Mouse (Mus musculus) lung, embryonic 14.5 days (tissue): ENCODE results near the gene Pes1. TPM values are rescaled to one million over a fixed set of nuclear protein-coding genes. Genes with fewer than 3 reads are reported as not detected.

ENCODE experiments used
- ATAC-seq: fragments of 200-750 bp; cut with Nextera tagmentation; 2 replicates; pipeline ENCODE4 v1.8.0; 2017; ENCODE audit warnings: mild to moderate bottlenecking, moderate TSS enrichment, moderate library complexity; ENCODE audit not compliant: insufficient read depth
- DNase-seq: peaks from one replicate; pipeline ENCODE4 v3.0.0-alpha.2; 2015
- H3K27ac ChIP-seq: fragments of 300-500 bp; sonication (generic); 2 replicates; pipeline ENCODE4 v1.5.1; 2014; ENCODE audit warnings: low read depth, mild to moderate bottlenecking, moderate library complexity
- H3K27me3 ChIP-seq: fragments of 300-500 bp; sonication (generic); 2 replicates; pipeline ENCODE4 v1.6.1; 2014; ENCODE audit warnings: low read length, control low read depth; ENCODE audit not compliant: insufficient read depth
- H3K36me3 ChIP-seq: fragments of 300-500 bp; sonication (generic); 2 replicates; pipeline ENCODE4 v1.6.1; 2014; ENCODE audit warnings: control low read depth; ENCODE audit not compliant: insufficient read depth
- H3K4me1 ChIP-seq: fragments of 300-500 bp; sonication (generic); 2 replicates; pipeline ENCODE4 v1.6.1; 2014; ENCODE audit warnings: antibody characterized with exemption, control low read depth; ENCODE audit not compliant: insufficient read depth
- H3K4me2 ChIP-seq: fragments of 300-500 bp; sonication (generic); 2 replicates; pipeline ENCODE4 v1.6.1; 2014; ENCODE audit warnings: mild to moderate bottlenecking
- H3K4me3 ChIP-seq: fragments of 300-500 bp; sonication (generic); 2 replicates; pipeline ENCODE4 v1.5.1; 2014; ENCODE audit warnings: low read depth, low read length
- H3K9ac ChIP-seq: fragments of 300-500 bp; sonication (generic); 2 replicates; pipeline ENCODE4 v1.6.1; 2014
- H3K9me3 ChIP-seq: fragments of 300-500 bp; sonication (generic); 2 replicates; pipeline ENCODE4 v1.6.1; 2016; ENCODE audit warnings: low read depth, low read length, control low read depth
- CTCF ChIP-seq: IDR thresholded peaks from 2 replicates; pipeline ENCODE4 v1.5.1; 2016; ENCODE audit warnings: antibody characterized with exemption, low read depth
- WGBS: fragments of 180-500 bp; shearing (Covaris S2); extraction: QIAGEN DNeasy Blood & Tissue Kit; methylation state at CpG from one replicate; pipeline ENCODE4 v1.1.7; 2014; 5-methylcytosine and 5-hydroxymethylcytosine counted together
- polyA plus RNA-seq: library from polyadenylated mRNA; unstranded; fragments of >200 nt; fragmentation: Nextera tagmentation; extraction: Ambion mirVana; gene quantifications from 2 replicates; pipeline ENCODE4 v1.2.1, GENCODE M21; 2014

Pes1 gene
- polyA plus RNA-seq, 1 experiment from 2014 or later = 77.2 TPM

DNA sequence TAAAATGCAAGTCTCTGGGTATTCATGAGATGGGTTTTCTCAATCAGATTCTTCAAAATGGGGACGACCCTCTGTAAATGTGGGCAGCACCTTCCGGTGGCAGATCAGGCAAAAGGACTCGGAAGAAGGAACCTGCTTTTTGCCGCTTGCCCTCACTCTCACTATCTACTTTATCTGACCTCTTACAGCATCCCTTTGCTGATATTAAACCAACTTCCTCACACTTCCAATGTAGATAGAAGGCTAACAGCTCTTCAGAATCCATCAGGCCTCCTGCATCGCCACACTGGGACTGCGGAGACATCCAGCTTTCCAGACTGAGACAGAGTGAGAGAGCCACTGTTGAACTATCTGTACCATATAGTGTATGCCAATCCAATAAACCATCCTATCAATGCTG, 41.0 kb upstream of the Pes1 start:
- no peak for ATAC-seq
- no peak overlapping the region for H3K27ac ChIP-seq
- no peak overlapping the region for H3K9ac ChIP-seq
- no peaks in the 10 kb centered on the region for H3K4me1 ChIP-seq
- peaks cover 8% of the 10 kb centered on the region; the same call in 1 of the 2 replicates for H3K36me3 ChIP-seq
- no peaks in the 10 kb centered on the region for H3K9me3 ChIP-seq
- no peak overlapping the region for H3K4me2 ChIP-seq
- no peaks in the 10 kb centered on the region for H3K27me3 ChIP-seq
- 89% methylated on average over 6 of the region's 6 CpGs for WGBS
- no peak overlapping the region for H3K4me3 ChIP-seq
- no peak for TF ChIP-seq CTCF
- no peak for DNase-seq

DNA sequence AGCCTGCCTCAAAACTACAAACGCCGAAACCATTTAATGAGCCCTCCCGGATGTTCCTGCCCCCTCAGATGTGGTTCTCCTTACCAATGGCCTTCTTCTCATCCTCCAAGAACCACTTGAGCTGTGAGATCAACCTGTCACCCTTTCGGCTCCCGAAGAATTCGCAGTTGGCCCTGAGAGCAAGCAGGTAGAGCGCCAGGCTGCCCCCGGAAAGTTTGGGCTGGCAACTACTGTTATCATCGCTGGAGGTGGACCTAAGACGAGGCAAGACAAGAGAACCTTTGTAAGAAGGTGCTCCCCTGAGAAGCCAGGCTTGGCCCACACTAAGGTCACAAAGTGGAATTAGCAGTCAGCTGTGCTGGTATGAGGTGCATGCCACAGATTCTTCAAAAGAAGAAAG, 37.9 kb upstream of the Pes1 start:
- H3K27ac ChIP-seq = no peak overlapping the region
- no peak for DNase-seq
- H3K4me2 ChIP-seq = no peak overlapping the region
- no peaks in the 10 kb centered on the region for H3K9me3 ChIP-seq
- peaks cover 8% of the 10 kb centered on the region; the same call in 1 of the 2 replicates for H3K36me3 ChIP-seq
- 86% methylated on average over 10 of the region's 10 CpGs for WGBS
- ATAC-seq = no peak
- H3K4me3 ChIP-seq = no peak overlapping the region
- no peak for TF ChIP-seq CTCF
- H3K4me1 ChIP-seq = no peaks in the 10 kb centered on the region
- no peak overlapping the region for H3K9ac ChIP-seq
- H3K27me3 ChIP-seq = no peaks in the 10 kb centered on the region

GRCm38 (mm10) chr11:3930019-3930418, 33.8 kb upstream of the Pes1 start:
- Histone ChIP-seq H3K9ac (no peak overlapping the region), H3K4me1 (no peaks in the 10 kb centered on the region), H3K4me3 (no peak overlapping the region), H3K36me3 (no peaks in the 10 kb centered on the region; the same call in 1 of the 2 replicates), H3K9me3 (no peaks in the 10 kb centered on the region), H3K27me3 (no peaks in the 10 kb centered on the region), H3K27ac (no peak overlapping the region), H3K4me2 (no peak overlapping the region)
- DNase-seq = no peak
- 58% methylated on average over 4 of the region's 4 CpGs for WGBS
- ATAC-seq = no peak
- TF ChIP-seq CTCF = no peak

- H3K27me3 ChIP-seq = no peaks in the 10 kb centered on the region
- no peak for ATAC-seq
- no peaks in the 10 kb centered on the region for H3K4me1 ChIP-seq
- no peak overlapping the region for H3K27ac ChIP-seq
- no peak overlapping the region; the same call in 1 of the 2 replicates for H3K9ac ChIP-seq
- H3K36me3 ChIP-seq = no peaks in the 10 kb centered on the region; the same call in 1 of the 2 replicates
- DNase-seq = no peak
- no peak for TF ChIP-seq CTCF
- H3K9me3 ChIP-seq = no peaks in the 10 kb centered on the region
- peak overlapping the region; percentile 47 for H3K4me3 ChIP-seq
- WGBS = 28% methylated on average over 6 of the region's 6 CpGs
- peak overlapping the region; percentile 72 for H3K4me2 ChIP-seq
Observed at GRCm38 (mm10) chr11:3930931-3931330, 32.8 kb upstream of the Pes1 start.

DNA sequence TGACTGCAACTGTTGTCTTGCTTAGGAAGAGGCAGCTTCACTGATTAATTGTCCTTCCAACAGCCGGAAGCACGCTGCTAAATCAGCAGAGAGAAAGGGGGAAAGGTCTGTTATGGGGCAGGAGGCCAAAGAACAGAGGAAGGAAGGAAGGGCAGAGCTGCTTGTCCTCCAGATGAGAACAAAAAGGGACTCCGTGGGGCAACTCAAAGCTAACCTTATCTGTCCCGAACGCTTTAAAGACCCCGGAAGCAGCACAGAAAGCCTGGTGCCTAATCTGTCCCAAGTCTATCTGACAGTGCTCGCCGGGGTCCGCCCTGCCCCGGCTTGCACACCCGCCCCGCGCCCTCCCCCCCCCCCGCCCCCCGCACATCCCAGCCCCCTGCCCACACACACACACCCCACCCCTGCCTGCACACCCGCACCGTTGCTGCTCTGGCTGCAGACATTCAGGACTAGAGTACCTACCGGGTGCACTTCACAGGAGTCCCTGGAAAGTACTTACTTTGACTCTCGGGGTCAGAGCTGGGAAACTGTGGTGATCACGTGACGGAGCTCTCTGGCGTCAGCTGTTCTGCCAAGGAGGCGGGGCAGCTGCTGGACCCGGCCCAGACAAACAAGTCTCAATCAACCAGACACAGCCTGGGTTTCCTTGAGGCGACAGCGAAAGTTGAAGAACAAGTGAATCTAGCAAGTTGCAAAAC, 32.1 kb upstream of the Pes1 start, which contains the start of gene Tcn2:
Gene Tcn2, minus strand, starts transcription at position 649 of the 701 bp plus-strand sequence.
- Histone ChIP-seq H3K36me3 (no peaks in the 10 kb centered on the region; the same call in 1 of the 2 replicates), H3K4me3 (peak within 1 kb of the TSS; percentile 47), H3K4me2 (peak within 1 kb of the TSS; percentile 72), H3K9me3 (no peaks in the 10 kb centered on the region), H3K9ac (peak within 1 kb of the TSS; percentile 53), H3K4me1 (no peaks in the 10 kb centered on the region), H3K27me3 (no peaks in the 10 kb centered on the region), H3K27ac (no peak within 1 kb of the TSS; the same call in 1 of the 2 replicates)
- TF ChIP-seq CTCF = no peak
- peak; percentile 91 for DNase-seq
- under 1% methylated on average over 26 of the region's 26 CpGs for whole genome bisulfite sequencing
- peak; percentile 86 for ATAC-seq

DNA sequence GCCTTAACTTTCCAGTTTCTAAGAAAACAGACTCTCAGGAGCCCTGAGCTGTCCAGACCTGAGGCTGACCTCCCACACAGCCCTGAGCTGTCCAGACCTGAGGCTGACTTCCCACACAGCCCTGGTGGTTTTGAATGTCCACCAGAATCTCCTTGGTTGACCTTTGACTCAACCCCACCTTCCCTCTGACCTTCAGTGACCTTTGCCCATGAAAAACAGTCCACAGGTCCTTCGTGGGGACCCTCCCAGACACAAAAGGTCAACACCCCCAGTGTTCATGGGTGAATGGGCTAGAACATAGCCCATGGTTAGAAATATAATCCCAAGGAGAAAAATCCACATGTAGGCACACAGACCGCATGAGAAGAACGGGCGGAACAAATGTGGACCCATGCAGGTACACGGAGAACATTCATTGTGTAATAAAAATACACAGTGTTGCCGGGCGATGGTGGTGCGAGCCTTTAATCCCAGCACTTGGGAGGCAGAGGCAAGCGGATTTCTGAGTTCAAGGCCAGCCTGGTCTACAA, 30.0 kb upstream of the Pes1 start:
- Histone ChIP-seq H3K4me3 (no peak overlapping the region), H3K9ac (no peak overlapping the region), H3K4me1 (no peaks in the 10 kb centered on the region), H3K4me2 (no peak overlapping the region), H3K27ac (no peak overlapping the region), H3K9me3 (no peaks in the 10 kb centered on the region), H3K36me3 (no peaks in the 10 kb centered on the region), H3K27me3 (no peaks in the 10 kb centered on the region)
- 89% methylated on average over 9 of the region's 9 CpGs for WGBS
- no peak for DNase-seq
- TF ChIP-seq CTCF = no peak
- ATAC-seq = no peak

GRCm38 (mm10) chr11:3935135-3935534, 28.6 kb upstream of the Pes1 start:
- Histone ChIP-seq H3K4me3 (no peak overlapping the region), H3K9ac (no peak overlapping the region), H3K4me1 (no peaks in the 10 kb centered on the region), H3K9me3 (no peaks in the 10 kb centered on the region), H3K27ac (no peak overlapping the region), H3K27me3 (no peaks in the 10 kb centered on the region), H3K36me3 (no peaks in the 10 kb centered on the region), H3K4me2 (no peak overlapping the region)
- WGBS = 73% methylated on average over 4 of the region's 4 CpGs
- no peak for ATAC-seq
- TF ChIP-seq CTCF = no peak
- DNase-seq = no peak
